Mouse (Mus musculus) ovary, adult 18-20 months (tissue): ENCODE measurements around the gene Mc1r.
"Not testable (repeated sequence)": the region's sequence is repeated elsewhere in the genome, so short reads cannot be mapped to it uniquely, and the experiment has no call there.

Experiments
- DNase-seq: peaks from one replicate; pipeline ENCODE4 v3.0.0; 2022; ENCODE audit warnings: low spot score, mixed read lengths

Gene Mc1r

DNA sequence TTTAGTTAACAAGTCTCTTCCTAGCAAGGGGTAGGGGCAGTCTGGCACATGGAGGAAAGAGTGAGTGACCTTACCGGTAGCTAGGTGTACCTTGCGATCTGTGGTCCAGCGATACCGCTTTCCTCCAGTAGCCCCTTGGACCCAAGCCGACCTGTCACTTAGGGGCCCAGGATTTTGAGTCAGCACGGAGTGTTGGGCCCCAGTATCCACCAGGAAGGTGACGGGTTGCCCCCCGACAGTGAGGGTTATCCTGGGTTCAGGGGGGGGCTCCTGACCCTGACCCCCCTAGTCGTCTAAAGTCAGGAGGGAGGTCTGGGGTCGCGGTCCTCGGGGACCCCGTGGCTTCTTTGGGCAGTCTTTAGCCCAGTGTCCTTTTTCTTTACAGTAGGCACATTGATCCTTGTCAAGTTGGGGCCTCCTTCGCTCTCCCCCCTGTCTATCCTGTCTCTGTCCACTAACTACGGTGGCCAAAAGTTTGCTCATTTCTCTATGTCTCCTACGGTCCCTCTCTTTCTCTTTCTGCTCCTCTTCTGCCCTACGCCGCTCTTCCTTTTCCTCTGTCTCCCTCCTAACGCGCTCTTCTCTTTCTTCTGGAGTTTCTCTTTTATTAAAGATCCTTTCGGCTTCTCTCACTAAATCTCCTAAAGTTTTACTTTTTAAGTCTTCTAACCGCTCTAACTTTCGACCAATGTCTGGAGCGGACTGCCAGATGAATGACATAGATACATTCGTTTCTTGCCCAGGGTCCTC, 24.9 kb downstream of the Mc1r start:
- DNase-seq: no peak

DNA sequence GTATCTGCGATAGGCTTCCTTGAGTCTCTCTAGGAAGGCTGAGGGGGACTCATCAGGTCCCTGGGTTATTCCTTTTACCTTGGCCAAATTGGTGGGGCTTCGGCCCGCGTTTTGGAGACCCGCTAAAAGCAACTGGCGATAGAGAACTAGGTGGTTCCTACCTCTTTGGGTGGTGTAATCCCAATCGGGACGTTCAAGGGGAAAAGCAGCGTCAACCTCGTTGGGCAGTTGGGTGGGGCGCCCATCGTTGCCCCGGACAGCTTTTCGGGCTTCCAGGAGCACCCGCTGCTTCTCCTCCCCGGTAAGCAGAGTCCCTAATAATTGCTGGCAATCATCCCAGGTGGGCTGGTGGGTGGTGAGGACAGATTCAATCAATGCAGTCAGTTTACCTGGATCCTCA, 25.5 kb downstream of the Mc1r start:
- DNase-seq: no peak

DNA sequence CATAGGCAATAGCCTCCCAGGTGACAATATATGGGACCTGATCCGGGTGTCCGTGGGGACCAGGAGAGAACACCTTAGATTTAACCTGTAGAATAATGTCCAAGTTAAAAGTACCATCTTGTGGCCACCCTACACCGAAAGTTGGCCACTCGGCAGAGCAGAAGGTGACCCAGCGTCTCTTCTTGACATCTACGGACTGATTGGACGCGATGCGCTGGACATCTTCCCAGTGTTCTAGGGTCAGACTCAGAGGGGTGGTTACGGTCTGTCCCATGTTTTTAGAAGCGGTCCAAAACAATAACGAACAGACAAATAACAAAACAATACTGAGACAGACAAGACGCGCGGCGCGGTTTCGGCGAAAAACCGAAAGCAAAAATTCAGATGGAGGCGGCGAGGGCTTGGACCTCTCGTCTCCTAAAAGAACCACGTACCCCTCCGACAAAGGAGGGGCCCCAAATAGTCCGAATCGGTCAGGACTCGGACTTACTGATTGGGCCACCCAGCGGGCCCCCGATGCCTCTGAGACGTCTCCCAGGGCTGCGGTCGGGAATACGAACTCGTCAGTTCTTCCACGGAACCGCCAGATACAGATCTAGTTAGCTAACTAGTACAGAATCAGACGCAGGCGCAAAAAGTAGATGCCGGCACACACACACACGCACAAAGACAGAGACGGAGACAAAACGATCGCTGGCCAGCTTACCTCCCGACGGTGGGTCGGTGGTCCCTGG, 26.5 kb downstream of the Mc1r start:
- not testable (repeated sequence) for DNase-seq

DNA sequence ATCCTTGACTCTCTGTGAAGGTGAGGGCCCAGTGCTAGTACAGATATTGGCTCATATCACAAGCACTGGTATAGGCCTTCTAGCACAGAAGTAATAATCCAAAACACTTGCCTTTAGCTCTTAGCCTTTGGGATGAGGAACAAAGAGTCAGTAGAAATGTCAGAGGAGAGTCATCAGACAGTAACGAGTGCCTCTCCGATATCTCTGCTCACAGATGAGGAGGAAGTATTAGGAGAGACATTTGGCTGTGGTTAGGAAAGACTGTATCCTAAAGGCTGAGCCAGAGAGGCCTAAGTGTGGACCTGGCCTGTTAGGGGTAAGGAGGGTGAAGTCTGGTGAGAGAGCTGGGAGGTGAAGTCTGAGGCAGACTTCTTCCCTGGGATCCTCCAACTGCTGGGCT, 34.9 kb downstream of the Mc1r start:
- no peak for DNase-seq

DNA sequence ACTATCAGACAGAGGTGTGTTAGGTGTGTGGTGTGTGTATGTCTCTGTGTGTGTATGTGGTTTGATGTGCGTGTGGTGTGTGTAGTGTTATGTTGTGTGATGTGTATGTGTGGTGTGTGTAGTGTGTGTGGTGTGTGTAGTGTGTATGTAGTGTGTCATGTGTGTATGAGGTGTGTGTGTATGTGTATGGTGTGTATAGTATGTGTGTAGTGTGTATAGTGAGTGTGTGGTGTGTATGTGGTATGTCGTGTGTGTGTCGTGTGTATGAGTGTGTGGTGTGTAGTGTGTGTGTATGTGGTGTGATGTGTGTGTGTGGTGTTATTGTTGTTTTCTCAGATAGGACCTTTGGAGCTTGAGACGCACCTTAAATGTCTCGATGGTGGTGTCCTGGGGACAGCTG, 35.4 kb downstream of the Mc1r start:
- DNase-seq: no peak

DNA sequence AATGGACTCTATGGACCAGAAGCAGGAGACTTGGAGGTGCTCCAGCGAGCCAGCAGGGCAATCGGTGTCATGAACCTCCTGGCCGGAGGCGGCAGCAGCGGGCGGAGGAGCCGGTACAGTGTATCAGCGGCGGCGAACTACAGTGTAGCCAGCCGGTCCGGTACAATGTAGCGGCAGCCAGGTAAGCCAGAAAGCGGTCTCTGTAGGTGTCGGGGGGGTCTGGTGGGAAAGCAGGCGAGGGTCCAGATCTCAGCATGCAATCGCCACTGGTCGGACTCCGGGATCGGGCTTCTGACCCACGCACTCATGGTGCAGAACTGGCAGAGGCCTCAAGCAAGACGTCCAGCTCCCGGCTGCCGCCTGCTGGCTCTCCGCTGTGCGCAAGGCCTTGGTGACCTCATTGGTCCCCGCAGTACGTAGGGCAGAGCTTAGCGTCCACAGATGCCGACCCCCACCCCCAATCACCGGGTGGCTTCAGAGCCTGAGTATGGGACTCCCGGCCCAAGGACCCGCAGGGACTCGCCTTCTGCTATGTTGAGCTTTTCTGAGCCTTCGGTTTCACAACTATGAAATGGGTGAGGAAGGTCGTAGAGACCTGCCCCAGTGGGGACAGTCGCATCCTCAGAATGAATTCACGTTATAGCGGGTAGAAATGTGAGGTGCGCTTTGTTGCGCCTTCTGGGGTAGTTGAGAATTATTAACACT, 36.1 kb downstream of the Mc1r start:
- DNase-seq: peak; percentile 75

DNA sequence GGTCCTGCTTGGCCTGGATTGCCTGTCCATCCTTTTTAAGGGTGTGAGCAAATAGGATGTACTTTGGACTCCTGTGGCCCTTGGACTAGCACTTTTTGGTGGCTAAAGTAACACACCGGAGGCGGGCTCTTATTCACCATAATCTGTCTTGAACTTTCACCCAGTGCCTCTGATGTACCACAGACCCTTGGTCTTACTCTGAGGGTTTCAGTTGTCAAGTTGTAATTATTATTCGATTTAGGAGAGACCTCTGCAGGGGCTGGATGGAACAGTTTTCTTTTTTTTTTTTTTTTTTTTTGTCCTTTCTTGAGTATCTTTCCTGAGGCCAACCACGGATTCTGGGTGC, 36.6 kb downstream of the Mc1r start:
- no peak for DNase-seq

DNA sequence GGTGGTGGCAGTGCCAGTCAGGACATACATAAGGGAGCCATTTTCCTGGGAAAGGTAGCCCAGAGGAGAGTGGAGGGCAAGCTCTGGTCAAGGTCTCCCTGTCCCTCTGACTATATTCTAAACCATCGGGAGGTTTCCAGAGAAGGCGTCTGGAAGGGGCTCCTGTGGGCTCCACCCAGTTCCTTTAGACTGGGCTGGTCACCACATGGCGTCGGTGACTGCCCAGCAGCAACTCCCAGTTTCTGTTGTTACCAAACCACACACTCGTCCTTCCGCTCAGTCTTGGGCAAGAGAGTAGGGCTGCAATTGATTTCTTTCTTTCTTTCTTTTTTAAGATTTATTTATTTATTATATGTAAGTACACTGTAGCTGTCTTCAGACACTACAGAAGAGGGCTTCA, 37.2 kb downstream of the Mc1r start:
- DNase-seq: no peak

DNA sequence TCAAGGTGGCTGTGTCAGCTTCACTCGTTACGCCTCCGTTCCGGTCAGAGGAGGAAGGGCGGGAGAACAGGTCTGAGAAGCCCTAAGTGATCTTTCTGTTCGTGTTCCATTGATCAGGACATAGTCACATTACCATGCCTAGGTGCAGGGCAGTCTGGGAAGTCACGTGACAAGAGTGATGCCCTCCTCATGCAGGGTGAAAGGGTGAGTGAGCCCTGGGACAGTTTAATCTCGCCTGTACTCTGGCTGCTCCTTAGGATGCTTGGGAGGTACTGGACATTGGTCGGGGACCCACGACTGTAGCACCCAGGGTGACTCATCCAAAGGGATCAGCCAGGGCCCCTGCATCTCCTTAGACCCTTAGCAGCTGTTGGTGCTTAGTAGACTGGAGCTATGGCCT, 39.1 kb downstream of the Mc1r start:
- no peak for DNase-seq

DNA sequence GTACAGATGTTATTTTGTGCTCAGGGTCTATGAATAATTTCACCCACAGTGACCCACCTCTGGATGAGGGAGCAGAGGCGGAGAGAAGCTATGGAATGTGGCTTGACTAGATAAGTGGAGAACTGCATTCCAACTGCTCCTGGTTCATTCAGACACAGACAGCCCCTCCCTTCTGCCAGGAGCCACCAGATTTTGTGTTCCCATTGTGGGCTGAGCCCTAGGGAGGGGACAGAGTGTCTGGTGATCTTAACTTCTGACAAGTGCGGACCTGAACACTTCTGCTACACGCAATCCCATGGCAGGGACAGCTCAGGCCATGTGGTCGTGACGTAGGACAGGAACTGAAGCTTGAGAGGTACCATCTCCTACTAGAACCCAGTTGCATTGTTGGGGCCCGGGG, 39.9 kb downstream of the Mc1r start:
- no peak for DNase-seq

DNA sequence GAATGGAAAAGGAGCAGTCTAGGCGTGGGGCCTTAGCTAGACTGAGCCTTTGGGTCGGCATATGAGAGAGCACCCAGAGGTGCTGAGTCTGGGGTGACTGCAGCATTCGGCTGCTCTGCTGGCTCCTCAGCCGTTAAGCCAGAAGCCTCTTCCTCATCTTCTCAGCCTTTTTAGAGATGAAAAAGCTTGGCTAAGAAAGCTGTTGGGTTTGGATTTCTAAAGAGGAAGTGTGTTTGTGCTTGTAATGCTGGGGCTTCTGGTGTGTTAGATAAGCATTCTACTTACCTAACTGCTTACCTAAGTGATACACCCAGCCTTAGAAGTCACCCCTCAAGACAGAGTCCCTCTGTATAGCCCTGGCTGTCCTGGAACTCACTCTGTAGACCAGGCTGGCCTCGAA, 43.9 kb downstream of the Mc1r start:
- no peak for DNase-seq

DNA sequence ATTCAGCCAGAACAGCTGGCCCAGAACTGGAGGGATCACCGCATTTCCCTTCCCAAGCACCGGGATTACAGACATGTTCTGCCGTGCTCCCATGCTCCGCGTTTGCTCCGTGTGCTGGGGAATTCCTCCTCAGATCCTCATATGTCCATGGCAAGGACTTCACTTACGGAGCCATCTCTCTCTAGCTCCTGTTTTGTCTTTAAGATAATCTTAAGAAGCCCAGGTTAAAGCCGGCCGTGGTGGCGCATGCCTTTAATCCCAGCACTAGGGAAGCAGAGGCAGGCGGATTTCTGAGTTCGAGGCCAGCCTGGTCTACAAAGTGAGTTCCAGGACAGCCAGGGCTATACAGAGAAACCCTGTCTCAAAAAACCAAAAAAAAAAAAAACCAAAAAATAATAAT, 44.8 kb downstream of the Mc1r start:
- DNase-seq: not testable (repeated sequence)

DNA sequence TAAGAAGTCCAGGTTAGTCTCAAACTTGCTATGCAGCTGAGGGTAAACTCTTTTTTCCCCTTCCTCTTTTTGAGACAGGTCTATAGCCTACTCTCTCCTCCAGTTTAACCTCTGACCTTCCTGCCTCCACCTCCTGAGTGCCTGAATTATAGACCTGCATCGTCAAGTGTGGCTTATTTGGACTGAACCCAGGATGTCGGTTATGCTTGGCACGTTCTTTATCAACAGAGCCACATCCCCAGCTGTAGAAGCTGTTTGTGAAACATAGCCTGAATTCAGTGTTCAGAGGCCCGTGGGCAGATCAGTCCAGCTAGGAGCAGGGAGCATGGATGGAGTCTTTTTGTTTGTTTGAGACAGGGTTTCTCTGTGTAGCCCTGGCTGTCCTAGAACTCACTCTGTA, 45.2 kb downstream of the Mc1r start:
- DNase-seq: no peak

DNA sequence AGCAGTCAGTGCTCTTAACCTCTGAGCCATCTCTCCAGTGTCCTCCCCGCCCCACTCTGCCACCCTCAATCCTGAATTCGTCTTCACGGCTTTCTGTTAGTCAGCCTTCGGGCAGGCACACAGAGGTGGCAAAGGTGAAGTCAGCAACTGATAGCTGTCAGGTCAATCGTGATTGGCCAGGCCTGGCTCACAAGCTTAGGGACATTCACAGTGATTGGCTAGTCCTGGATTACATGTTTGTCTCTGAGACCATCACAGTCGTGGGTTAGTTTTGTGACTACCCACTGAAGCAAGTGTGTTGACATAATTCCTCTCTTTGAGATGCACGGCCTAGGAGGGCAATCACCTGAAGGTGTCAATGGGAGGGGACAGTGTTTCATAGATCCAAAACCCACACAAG, 46.4 kb downstream of the Mc1r start:
- no peak for DNase-seq

DNA sequence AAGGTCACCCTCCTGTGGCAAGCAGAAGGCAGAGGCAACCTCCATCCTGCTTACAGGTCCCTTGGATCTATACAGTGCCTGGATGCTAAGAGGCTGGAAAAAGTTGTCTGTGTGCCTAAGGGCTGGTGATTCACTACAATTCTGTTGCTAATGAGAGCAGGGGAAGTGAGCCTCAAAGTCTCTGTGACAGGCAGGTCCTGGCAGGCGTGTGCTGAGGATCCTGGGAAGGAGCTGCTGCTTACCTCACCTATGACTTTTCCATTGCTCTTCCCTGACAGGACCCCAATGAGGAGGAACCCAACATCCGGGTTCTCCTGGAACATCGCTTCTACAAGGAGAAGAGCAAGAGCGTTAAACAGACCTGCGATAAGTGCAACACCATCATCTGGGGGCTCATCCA, 47.0 kb downstream of the Mc1r start:
- no peak for DNase-seq

DNA sequence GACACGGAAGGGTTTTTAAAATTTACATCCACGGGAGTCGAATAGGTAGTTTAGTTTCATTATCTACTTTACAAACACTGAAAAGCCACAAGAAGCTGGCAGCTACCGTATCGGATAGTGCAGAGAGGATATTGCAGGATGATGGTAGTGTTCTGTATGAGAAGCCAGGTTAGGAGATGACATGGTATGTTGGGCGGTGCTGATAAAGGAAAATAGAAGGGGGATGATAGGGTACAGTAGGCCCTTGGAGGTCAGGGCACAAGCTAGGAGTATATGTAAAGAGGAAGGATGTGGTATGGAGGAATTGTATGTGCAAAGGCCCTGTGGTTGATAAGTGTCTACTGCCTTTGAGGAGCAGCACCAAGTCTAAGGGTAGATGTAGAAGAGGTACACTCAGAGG, 47.7 kb downstream of the Mc1r start:
- no peak for DNase-seq
